20 mouse cellular contexts compared by ENCODE assay signal in genomic region chr7:98347471-98347870, GRCm38 (mm10). TPM values are rescaled to one million over a fixed set of nuclear protein-coding genes. Genes with fewer than 3 reads are reported as not detected.
DNase-seq lines count a peak whose midpoint lies in the region; ATAC-seq and TF ChIP-seq lines count a peak whose summit lies in the region.
"Had no signal": no experiment of that assay in that cellular context is flagged by ENCODE, and none has a peak within 500 bp of the region (broad histone marks: within the 10 kb centered on the region; RNA-seq: fewer than 3 reads in every experiment).

No protein-coding gene starts in this region.

- no peak for DNase-seq in heart, postnatal 0 days (ENCODE audit: low spot score)
- no peak for DNase-seq in heart, adult 11 months
- no peak for DNase-seq in liver, embryonic 14.5 days (ENCODE audit: low read depth in 3 of 3, low spot score in 3 of 3)
- DNase-seq in liver: no peak
- DNase-seq in Patski (ENCODE audit: low read depth, low spot score): no peak
- peak; percentile 59 for DNase-seq in liver, postnatal 0 days
- DNase-seq in thymus, postnatal 0 days (ENCODE audit: low spot score): no peak
- no peak for DNase-seq in hindbrain, postnatal 0 days (ENCODE audit: low spot score)
- DNase-seq: gastrocnemius, postnatal 25 days had no signal

- TF ChIP-seq CTCF in heart, postnatal 0 days (IDR thresholded peaks at IDR 0.05; ENCODE audit: low read depth): no peak
- TF ChIP-seq CTCF in liver, embryonic 14.5 days (IDR thresholded peaks at IDR 0.05; ENCODE audit: low read depth): no peak
- no peak for TF ChIP-seq CTCF in Patski (IDR thresholded peaks at IDR 0.05)
- no peak for TF ChIP-seq CTCF in liver, postnatal 0 days (IDR thresholded peaks at IDR 0.05; ENCODE audit: low read depth)
- no peak for TF ChIP-seq CTCF in hindbrain, postnatal 0 days (IDR thresholded peaks at IDR 0.05; ENCODE audit: low read depth)

- CTCF ChIA-PET in Patski (lab: Charles Lee): interaction anchor here (0.7 to 5.0 kb wide), 16 partner anchors 12 to 237 kb away, joined by 3 to 40 read pairs (median 5); partner anchors contain the start of gene Gucy2d

- no peak overlapping the region for H3K4me2 ChIP-seq in heart, postnatal 0 days (ENCODE audit: low read depth, low read length)
- no peak overlapping the region for H3K4me2 ChIP-seq in liver, embryonic 14.5 days (ENCODE audit: low read depth)
- no peak overlapping the region for H3K4me2 ChIP-seq in liver, postnatal 0 days (ENCODE audit: low read depth, low read length)
- H3K4me2 ChIP-seq in hindbrain, postnatal 0 days (ENCODE audit: low read depth, low read length): no peak overlapping the region
- H3K4me2 ChIP-seq: embryonic facial prominence, embryonic 13.5 days; forebrain, embryonic 12.5 days; forebrain, embryonic 15.5 days; heart, embryonic 13.5 days; hindbrain, embryonic 12.5 days; hindbrain, embryonic 15.5 days had no signal

- H3K27ac ChIP-seq in heart, postnatal 0 days (ENCODE audit: low read depth): no peak overlapping the region
- H3K27ac ChIP-seq in liver, embryonic 14.5 days: no peak overlapping the region
- H3K27ac ChIP-seq in liver, postnatal 0 days (ENCODE audit: low read depth): peak overlapping the region; percentile 69
- no peak overlapping the region for H3K27ac ChIP-seq in hindbrain, postnatal 0 days
- H3K27ac ChIP-seq: embryonic facial prominence, embryonic 10.5 days; embryonic facial prominence, embryonic 13.5 days; forebrain, embryonic 12.5 days; forebrain, embryonic 15.5 days; heart, adult 2 months; heart, embryonic 10.5 days; heart, embryonic 13.5 days; hindbrain, embryonic 12.5 days; hindbrain, embryonic 15.5 days had no signal

- peaks cover 9% of the 10 kb centered on the region; the same call in 1 of the 2 replicates for H3K36me3 ChIP-seq in heart, postnatal 0 days (replicated peaks; ENCODE audit: control insufficient read depth, insufficient read depth, low read length)
- no peaks in the 10 kb centered on the region for H3K36me3 ChIP-seq in liver, embryonic 14.5 days (replicated peaks; ENCODE audit: control insufficient read depth, insufficient read depth, low read depth)
- H3K36me3 ChIP-seq in liver, postnatal 0 days (replicated peaks; ENCODE audit: insufficient read depth, low read length): peaks cover 4% of the 10 kb centered on the region; the same call in 1 of the 2 replicates
- H3K36me3 ChIP-seq in hindbrain, postnatal 0 days (ENCODE audit: insufficient read depth, low read length): peaks cover 17% of the 10 kb centered on the region; the same call in 1 of the 2 replicates

- in situ Hi-C loops in Patski (cut with MboI; ENCODE audit: low pct_unique_long_range_greater_than_20kb): no loop called here

- no peak for TF ChIP-seq EP300 in heart, postnatal 0 days (IDR thresholded peaks at IDR 0.05; ENCODE audit: low read depth)
- TF ChIP-seq EP300 in liver, embryonic 14.5 days (IDR thresholded peaks at IDR 0.05; ENCODE audit: low read depth): no peak
- peak; percentile 18; the same call in 1 of the 2 replicates for TF ChIP-seq EP300 in liver, postnatal 0 days (IDR thresholded peaks at IDR 0.05; ENCODE audit: low read depth)

- peak; percentile 38; the same call in 1 of the 2 replicates for ATAC-seq in heart, postnatal 0 days (ENCODE audit: insufficient read depth, low read depth)
- ATAC-seq in liver, embryonic 14.5 days (ENCODE audit: insufficient read depth): peak; percentile 22; the same call in 1 of the 2 replicates
- peak; percentile 15 for ATAC-seq in Patski
- ATAC-seq in liver, postnatal 0 days: peak; percentile 91
- no peak for ATAC-seq in hindbrain, postnatal 0 days
- ATAC-seq: forebrain, embryonic 15.5 days had no signal

- POLR2A ChIA-PET in Patski (lab: Charles Lee): no interaction called here

- no peaks in the 10 kb centered on the region for H3K9me3 ChIP-seq in heart, postnatal 0 days (replicated peaks; ENCODE audit: control insufficient read depth, low read length)
- no peaks in the 10 kb centered on the region for H3K9me3 ChIP-seq in liver, embryonic 14.5 days (ENCODE audit: control insufficient read depth, low read length)
- H3K9me3 ChIP-seq in liver, postnatal 0 days (ENCODE audit: low read length): no peaks in the 10 kb centered on the region
- H3K9me3 ChIP-seq in hindbrain, postnatal 0 days (ENCODE audit: low read length): no peaks in the 10 kb centered on the region
- H3K9me3 ChIP-seq: embryonic facial prominence, embryonic 10.5 days; embryonic facial prominence, embryonic 13.5 days; forebrain, embryonic 12.5 days; forebrain, embryonic 15.5 days; heart, embryonic 10.5 days; heart, embryonic 13.5 days; hindbrain, embryonic 12.5 days; hindbrain, embryonic 15.5 days had no signal

- WGBS in heart, postnatal 0 days: 49% methylated on average over 5 of the region's 5 CpGs
- 56% methylated on average over 5 of the region's 5 CpGs for WGBS in liver, embryonic 14.5 days (ENCODE audit: insufficient replicate concordance)
- 57% methylated on average over 5 of the region's 5 CpGs for WGBS in liver, postnatal 0 days (ENCODE audit: insufficient replicate concordance)
- WGBS in hindbrain, postnatal 0 days: 87% methylated on average over 5 of the region's 5 CpGs

- H3K9ac ChIP-seq in heart, postnatal 0 days (replicated peaks; ENCODE audit: low read depth, low read length): no peak overlapping the region
- H3K9ac ChIP-seq in liver, embryonic 14.5 days (replicated peaks): no peak overlapping the region
- H3K9ac ChIP-seq in liver, postnatal 0 days (replicated peaks): no peak overlapping the region
- H3K9ac ChIP-seq in hindbrain, postnatal 0 days (replicated peaks; ENCODE audit: low read length): no peak overlapping the region
- H3K9ac ChIP-seq: embryonic facial prominence, embryonic 13.5 days; forebrain, embryonic 12.5 days; forebrain, embryonic 15.5 days; heart, embryonic 13.5 days; hindbrain, embryonic 12.5 days; hindbrain, embryonic 15.5 days had no signal

- H3K4me3 ChIP-seq in heart, postnatal 0 days (ENCODE audit: low read depth, low read length): no peak overlapping the region
- H3K4me3 ChIP-seq in liver, embryonic 14.5 days (ENCODE audit: insufficient read depth in 1 of 2, low read depth in 2 of 2, low read length in 2 of 2): no peak overlapping the region
- H3K4me3 ChIP-seq in liver, postnatal 0 days (ENCODE audit: low read depth, low read length): no peak overlapping the region
- no peak overlapping the region for H3K4me3 ChIP-seq in hindbrain, postnatal 0 days (ENCODE audit: low read length)
- H3K4me3 ChIP-seq: embryonic facial prominence, embryonic 10.5 days; embryonic facial prominence, embryonic 13.5 days; erythroblast, embryonic 14.5 days; forebrain, embryonic 12.5 days; forebrain, embryonic 15.5 days; heart, adult 2 months; heart, embryonic 10.5 days; heart, embryonic 13.5 days; hindbrain, embryonic 12.5 days; hindbrain, embryonic 15.5 days had no signal

- H3K27me3 ChIP-seq in heart, postnatal 0 days (ENCODE audit: control insufficient read depth, insufficient read depth, low read length): peaks cover 2% of the 10 kb centered on the region; the same call in 1 of the 2 replicates
- H3K27me3 ChIP-seq in liver, embryonic 14.5 days (ENCODE audit: control insufficient read depth, insufficient read depth, low read length): no peaks in the 10 kb centered on the region
- H3K27me3 ChIP-seq in Patski: no peaks in the 10 kb centered on the region
- H3K27me3 ChIP-seq in liver, postnatal 0 days (ENCODE audit: insufficient read depth, low read length): peaks cover 3% of the 10 kb centered on the region; the same call in 1 of the 2 replicates
- peaks cover 3% of the 10 kb centered on the region; the same call in 1 of the 2 replicates for H3K27me3 ChIP-seq in hindbrain, postnatal 0 days (ENCODE audit: insufficient read depth, low read length)
- H3K27me3 ChIP-seq: hindbrain, embryonic 15.5 days had no signal

- H3K4me1 ChIP-seq in heart, postnatal 0 days (ENCODE audit: control insufficient read depth, insufficient read depth): 0 out of 2 replicates have a peak, but pooled peaks cover 5% of the 10 kb centered on the region
- peaks cover 3 to 5% of the 10 kb centered on the region in 2 experiments; a peak in 3 of 4 replicates for H3K4me1 ChIP-seq in liver, embryonic 14.5 days (replicated peaks; ENCODE audit: control insufficient read depth in 2 of 2, insufficient read depth in 2 of 2, low read length in 1 of 2)
- peaks cover 2% of the 10 kb centered on the region; the same call in 1 of the 2 replicates for H3K4me1 ChIP-seq in liver, postnatal 0 days (ENCODE audit: insufficient read depth)
- no peaks in the 10 kb centered on the region for H3K4me1 ChIP-seq in hindbrain, postnatal 0 days (ENCODE audit: insufficient read depth, low read length)
- H3K4me1 ChIP-seq: embryonic facial prominence, embryonic 13.5 days; forebrain, embryonic 12.5 days; forebrain, embryonic 15.5 days had no signal

RNA-seq across cellular contexts. Expression of gene Tsku, which starts 13.7 kb away (rescaled TPM):
- total RNA-seq in heart, postnatal 0 days (2014; rRNA removed; ENCODE audit: low replicate concordance): 4.0 and 7.1 TPM in 2 replicates
- 3.3 and 3.7 TPM in 2 replicates for polyA plus RNA-seq in heart, postnatal 0 days (2015; fragmentation: Nextera tagmentation; extraction: Ambion mirVana)
- polyA plus RNA-seq in liver, embryonic 14.5 days (2012; rRNA removed): 1.9 and 2.1 TPM in 2 replicates
- 1.7 and 1.9 TPM in 2 replicates for polyA plus RNA-seq in liver, embryonic 14.5 days (2014; fragmentation: Nextera tagmentation; extraction: Ambion mirVana)
- 22.5 TPM for polyA plus RNA-seq in Patski (2021)
- 8.3 and 18.9 TPM in 2 replicates for polyA plus RNA-seq in liver, postnatal 0 days (2015; fragmentation: Nextera tagmentation; extraction: Ambion mirVana)
- 3.3 and 4.1 TPM in 2 replicates for polyA plus RNA-seq in thymus, postnatal 0 days (2015; fragmentation: Nextera tagmentation; extraction: Ambion mirVana)
- 37.6 and 48.8 TPM in 2 replicates for total RNA-seq in hindbrain, postnatal 0 days (2014; rRNA removed)
- polyA plus RNA-seq in hindbrain, postnatal 0 days (2015; fragmentation: Nextera tagmentation; extraction: Ambion mirVana): 9.4 and 11.1 TPM in 2 replicates
- total RNA-seq: hematopoietic stem cell, adult 5-6 weeks had no signal
- polyA plus RNA-seq: erythroblast, embryonic 14.5 days had no signal

RNA-seq across cellular contexts. Expression of gene Acer3, which starts 26.5 kb away (rescaled TPM):
- total RNA-seq in heart, postnatal 0 days (2014; rRNA removed; ENCODE audit: low replicate concordance): 5.6 and 11.1 TPM in 2 replicates
- 16.4 and 21.4 TPM in 2 replicates for polyA plus RNA-seq in heart, postnatal 0 days (2015; fragmentation: Nextera tagmentation; extraction: Ambion mirVana)
- 7.5 and 13.8 TPM in 2 replicates for polyA plus RNA-seq in liver, embryonic 14.5 days (2012; rRNA removed)
- polyA plus RNA-seq in liver, embryonic 14.5 days (2014; fragmentation: Nextera tagmentation; extraction: Ambion mirVana): 24.0 and 26.5 TPM in 2 replicates
- polyA plus RNA-seq in Patski (2021): 67.8 TPM
- polyA plus RNA-seq in liver, postnatal 0 days (2015; fragmentation: Nextera tagmentation; extraction: Ambion mirVana): 18.7 and 19.4 TPM in 2 replicates
- 19.5 and 20.0 TPM in 2 replicates for polyA plus RNA-seq in thymus, postnatal 0 days (2015; fragmentation: Nextera tagmentation; extraction: Ambion mirVana)
- 14.7 and 18.1 TPM in 2 replicates for total RNA-seq in hindbrain, postnatal 0 days (2014; rRNA removed)
- polyA plus RNA-seq in hindbrain, postnatal 0 days (2015; fragmentation: Nextera tagmentation; extraction: Ambion mirVana): 24.9 and 26.8 TPM in 2 replicates
